Mouse (Mus musculus) erythroid progenitor cell, adult 5-6 weeks (primary cell): ENCODE measurements around the gene Pnck. TPM values are rescaled to one million over a fixed set of nuclear protein-coding genes. Genes with fewer than 3 reads are reported as not detected.

Experiments used
- ATAC-seq: replicated peaks from 2 replicates; pipeline ENCODE4 v1.8.0; 2016; ENCODE audit warnings: moderate number of reproducible peaks, mild to moderate bottlenecking, moderate TSS enrichment, inconsistent platforms; ENCODE audit not compliant: poor library complexity, low FRiP score, severe bottlenecking
- total RNA-seq, 2 experiments: library from RNA; stranded (forward) in 1 of 2; stranded (reverse) in 1 of 2; fragments of 150-400 nt in 1 of 2; fragments of 186-747, 209-891 nt in 1 of 2; gene quantifications; 2 replicates each; pipeline versions ENCODE4 v1.2.3 to v1.2.4; 2015 to 2017; ENCODE audit warnings: low replicate concordance in 2 of 2

Gene Pnck
- total RNA-seq (2015; ENCODE audit: low replicate concordance) (not detected in 2 replicates), total RNA-seq (2017; ENCODE audit: low replicate concordance) (not detected in 2 replicates)

DNA sequence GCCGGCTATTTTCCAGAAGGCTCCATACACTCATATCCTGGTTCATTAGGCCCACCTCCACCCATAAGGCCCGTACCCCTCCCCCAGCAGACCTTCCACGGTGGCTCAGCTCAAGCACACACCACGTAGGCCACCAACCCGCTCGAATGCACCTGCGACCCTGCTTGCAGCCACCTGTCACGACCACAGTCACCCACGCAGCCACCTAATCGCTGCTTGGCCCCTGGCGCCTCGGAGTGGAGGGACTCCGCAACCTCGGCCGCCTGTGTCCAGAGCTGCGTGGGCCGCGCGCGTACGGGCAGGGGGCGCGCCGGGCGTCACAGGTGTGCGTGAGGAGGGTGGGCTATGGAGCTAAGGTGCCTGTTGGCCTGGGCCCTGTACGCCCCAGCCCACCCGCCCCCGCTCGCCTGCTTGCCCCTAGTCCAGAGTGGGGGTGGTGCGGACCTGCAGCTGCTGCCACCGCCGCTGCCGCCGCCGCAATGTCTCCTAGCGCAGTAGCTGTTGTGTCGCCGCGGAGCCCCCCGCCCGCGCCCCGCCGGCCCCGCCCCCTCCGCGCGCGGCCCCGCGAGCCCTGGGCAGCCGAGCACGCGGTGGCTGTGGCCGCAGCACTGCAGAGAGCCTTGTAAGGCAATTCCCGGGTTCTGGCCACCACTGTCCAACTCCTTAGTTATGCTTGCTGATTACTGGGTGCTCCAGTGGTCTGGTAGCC lies at the start of gene Pnck:
TSS of gene Pnck (minus strand) at position 543 of the 709 bp plus-strand sequence.
- no peak for ATAC-seq

- no peak for ATAC-seq
Observed at GRCm38 (mm10) chrX:73700472-73700871, 40.6 kb upstream of the Pnck start.

- peak; percentile 52; the same call in 1 of the 2 replicates for ATAC-seq
Observed at GRCm38 (mm10) chrX:73690917-73691629, 31.2 kb upstream of the Pnck start.

- no peak for ATAC-seq
Observed at GRCm38 (mm10) chrX:73685629-73686028, 25.7 kb upstream of the Pnck start.

DNA sequence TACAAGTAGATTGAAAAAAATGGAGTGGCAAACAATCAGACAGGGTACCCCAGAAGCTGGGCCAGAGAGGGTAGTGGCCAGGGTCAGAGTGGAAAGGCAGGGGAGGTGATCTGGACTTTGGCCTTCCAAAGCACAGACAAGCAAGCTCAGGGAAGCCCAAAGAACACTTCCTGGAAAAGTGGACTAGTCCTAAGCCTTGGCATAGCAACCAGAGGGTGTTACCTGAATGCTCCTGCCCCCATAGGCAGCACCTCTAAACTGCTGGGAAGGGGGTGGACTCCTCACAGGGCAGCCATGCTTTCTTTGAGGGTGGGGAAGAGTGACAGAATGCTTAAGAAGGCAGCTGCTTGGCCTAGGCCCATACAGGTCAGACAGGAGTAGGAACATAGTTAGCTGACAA lies 25.1 kb upstream of the Pnck start:
- ATAC-seq: no peak

DNA sequence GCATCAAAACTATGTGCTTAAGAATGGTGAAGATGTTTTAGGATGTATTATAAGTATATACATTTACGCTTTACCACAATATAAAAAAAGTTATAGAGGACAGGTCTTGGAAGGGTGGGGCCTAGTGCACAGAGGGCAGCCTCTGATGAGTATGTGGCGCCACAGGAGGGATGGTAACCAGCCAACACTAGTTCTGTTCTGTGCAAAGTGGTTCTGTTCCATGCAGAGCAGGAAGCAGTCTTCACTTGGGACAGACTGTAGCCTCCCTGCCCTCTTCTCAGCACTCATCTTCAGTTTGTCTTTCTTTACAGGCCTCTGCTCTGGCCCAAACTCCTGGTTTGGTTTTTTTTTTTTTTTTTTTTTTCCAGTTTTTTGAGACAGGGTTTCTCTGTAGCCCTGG lies 24.2 kb upstream of the Pnck start:
- no peak for ATAC-seq

GRCm38 (mm10) chrX:73676668-73677067 lies 16.8 kb upstream of the Pnck start:
- ATAC-seq: no peak

- ATAC-seq: no peak
Observed at GRCm38 (mm10) chrX:73675231-73675630, 15.3 kb upstream of the Pnck start.

- no peak for ATAC-seq
Observed at GRCm38 (mm10) chrX:73673968-73674661, 14.2 kb upstream of the Pnck start.

GRCm38 (mm10) chrX:73673619-73673967 lies 13.7 kb upstream of the Pnck start:
- ATAC-seq: no peak

- no peak for ATAC-seq
Observed at GRCm38 (mm10) chrX:73672879-73673618, 13.1 kb upstream of the Pnck start, which contains the start of gene Slc6a8. Gene Slc6a8 (plus strand): TSS chrX:73673150.

- no peak for ATAC-seq
Observed at GRCm38 (mm10) chrX:73672031-73672431, 12.1 kb upstream of the Pnck start.

- ATAC-seq: no peak
Observed at GRCm38 (mm10) chrX:73663143-73663542, 3.2 kb upstream of the Pnck start.

DNA sequence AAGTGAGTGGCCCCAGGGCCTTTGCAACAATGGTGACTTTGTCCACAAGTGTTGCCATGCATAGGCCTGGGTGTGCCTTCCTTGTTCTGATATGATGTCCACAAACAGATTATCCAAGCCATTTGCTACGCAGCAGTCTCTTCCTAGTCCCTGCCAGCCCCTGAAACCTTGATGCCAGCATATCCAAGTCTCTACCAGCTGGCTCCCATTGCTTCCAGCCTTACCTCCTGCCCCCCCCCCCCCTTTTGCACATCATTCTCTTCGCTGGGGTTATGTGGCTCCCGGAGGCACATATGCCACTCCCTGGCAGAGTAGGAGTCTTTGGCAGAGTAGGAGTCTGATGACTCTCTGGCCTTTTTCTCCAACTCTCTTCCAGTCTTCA lies 358 bp upstream of the Pnck start:
- ATAC-seq: no peak

GRCm38 (mm10) chrX:73658936-73659574 lies 862 bp downstream of the Pnck start:
- no peak for ATAC-seq

- ATAC-seq: no peak
Observed at GRCm38 (mm10) chrX:73658391-73658790, 1.5 kb downstream of the Pnck start.

GRCm38 (mm10) chrX:73655529-73655928 lies 4.4 kb downstream of the Pnck start:
- no peak for ATAC-seq

DNA sequence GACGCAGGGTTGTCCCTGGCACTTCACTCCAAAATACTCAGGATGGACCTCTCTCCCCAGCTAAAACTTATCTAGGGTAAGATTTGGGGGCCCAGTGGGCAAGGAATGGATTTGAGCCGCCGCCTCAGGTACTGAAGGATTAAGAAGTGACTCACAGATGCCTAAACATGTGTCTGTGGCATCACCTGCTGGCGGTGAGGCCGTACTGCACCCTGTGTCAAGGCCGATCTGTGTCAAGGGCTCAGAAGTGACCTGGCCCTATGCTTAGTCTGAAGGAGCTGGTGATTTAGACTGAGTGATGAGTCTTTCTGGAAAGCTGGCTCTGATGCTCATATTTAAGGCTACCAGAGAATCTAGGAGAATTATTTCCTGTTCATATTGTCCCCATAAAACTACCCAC lies 5.7 kb downstream of the Pnck start:
- peak; percentile 79 for ATAC-seq

DNA sequence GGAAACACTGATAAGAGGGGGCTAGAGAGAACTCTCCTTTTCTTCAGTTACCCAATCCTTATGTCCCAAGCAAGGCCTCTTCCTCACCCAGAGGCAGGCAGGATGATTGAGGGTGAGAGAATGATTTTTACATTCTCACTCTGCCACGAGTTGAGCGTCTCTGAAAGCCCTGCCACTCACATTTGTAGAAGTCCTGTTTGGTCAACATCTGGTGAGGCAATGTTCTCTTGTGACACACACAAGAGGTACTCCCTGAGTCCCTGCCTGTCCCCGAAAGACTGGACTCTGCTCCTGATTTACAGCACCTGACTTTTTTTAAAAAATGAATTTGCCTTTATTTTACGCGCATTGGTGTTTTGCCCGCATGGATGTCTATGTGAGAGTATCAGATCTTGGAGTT lies 6.5 kb downstream of the Pnck start:
- ATAC-seq: no peak

GRCm38 (mm10) chrX:73650869-73651268 lies 9.0 kb downstream of the Pnck start:
- no peak for ATAC-seq
